Mouse (Mus musculus): Measurements from ENCODE around the gene Plaa. TPM values are rescaled to one million over a fixed set of nuclear protein-coding genes. Genes with fewer than 3 reads are reported as not detected.

Plaa gene
- total and polyA plus RNA-seq, 3 experiments, result 61.0 to 136 (median 134) TPM

- H3K4me3 ChIP-seq (replicated peaks in 1 of 3; ENCODE audit: low read depth in 2 of 3, low read length in 2 of 3, poor library complexity in 1 of 3), result no peak overlapping the region
- no peaks in the 10 kb centered on the region for H3K79me2 ChIP-seq (replicated peaks; ENCODE audit: control insufficient read depth, extremely low read depth, insufficient read depth, poor library complexity, severe bottlenecking)
- H3K27ac ChIP-seq (ENCODE audit: insufficient read depth, low read depth), result no peak overlapping the region
- peaks cover 4 to 23% of the 10 kb centered on the region in 2 experiments for H3K36me3 ChIP-seq (replicated peaks in 1 of 2; ENCODE audit: control insufficient read depth in 1 of 2, insufficient read depth in 1 of 2, low read length in 1 of 2)
- no peaks in the 10 kb centered on the region for H3K27me3 ChIP-seq (replicated peaks)
- H3K4me1 ChIP-seq (ENCODE audit: control insufficient read depth in 1 of 2, insufficient read depth in 2 of 2), result no peaks in the 10 kb centered on the region
- no peak overlapping the region for H3K9ac ChIP-seq (ENCODE audit: insufficient read depth, low read depth)
- no peak overlapping the region for H3K4me2 ChIP-seq (ENCODE audit: insufficient read depth, low read depth, poor library complexity, severe bottlenecking)
- dilution Hi-C loops (cut with MboI; ENCODE audit: extremely low pct_ligation_motif_present, extremely low pct_unique_long_range_greater_than_20kb, low sequenced_read_pairs), result no loop called here
- H3K9me3 ChIP-seq (replicated peaks; ENCODE audit: low read length), result no peaks in the 10 kb centered on the region
- in situ Hi-C loops (cut with MboI; ENCODE audit: low pct_ligation_motif_present, low pct_unique_long_range_greater_than_20kb, low sequenced_read_pairs), result no loop called here
- TF ChIP-seq BHLHE40 (IDR thresholded peaks at IDR 0.05; ENCODE audit: low read depth, low read length) (no peak), USF1 (IDR thresholded peaks at IDR 0.05; ENCODE audit: low read depth, low read length) (no peak), ZKSCAN1 (IDR thresholded peaks at IDR 0.05; ENCODE audit: borderline replicate concordance, low read depth, low read length) (no peak), SMC3 (IDR thresholded peaks at IDR 0.05; ENCODE audit: low read depth, low read length) (no peak), CHD1 (IDR thresholded peaks at IDR 0.05; ENCODE audit: low read depth, low read length) (no peak), ZNF384 (IDR thresholded peaks at IDR 0.05; ENCODE audit: low read depth, low read length) (no peak), JUN (IDR thresholded peaks at IDR 0.05; ENCODE audit: insufficient read depth, low read depth, low read length) (no peak), TBP (conservative IDR thresholded peaks at IDR 0.05; ENCODE audit: low read depth, low read length) (no peak), JUND (conservative IDR thresholded peaks at IDR 0.05; ENCODE audit: low read depth, low read length) (no peak), MYC (IDR thresholded peaks at IDR 0.05; ENCODE audit: low read depth, low read length) (no peak), MXI1 (IDR thresholded peaks at IDR 0.05; ENCODE audit: low read depth, low read length) (no peak), ZMIZ1 (IDR thresholded peaks at IDR 0.05; ENCODE audit: low read depth, low read length) (no peak), MAX (IDR thresholded peaks at IDR 0.05; ENCODE audit: low read length) (no peak), POLR2A (IDR thresholded peaks at IDR 0.05; ENCODE audit: low read depth, low read length) (no peak)
- no peak for DNase-seq (ENCODE audit: extremely low read depth)
Observed at GRCm38 (mm10) chr4:94564297-94564696, 38.7 kb downstream of the Plaa start.

GRCm38 (mm10) chr4:94561954-94562648, 40.9 kb downstream of the Plaa start:
- no peak overlapping the region for H3K9ac ChIP-seq (ENCODE audit: insufficient read depth, low read depth)
- no peaks in the 10 kb centered on the region for H3K4me1 ChIP-seq (ENCODE audit: control insufficient read depth in 1 of 2, insufficient read depth in 2 of 2)
- in situ Hi-C loops (cut with MboI; ENCODE audit: low pct_ligation_motif_present, low pct_unique_long_range_greater_than_20kb, low sequenced_read_pairs) (no loop called here), dilution Hi-C loops (cut with MboI; ENCODE audit: extremely low pct_ligation_motif_present, extremely low pct_unique_long_range_greater_than_20kb, low sequenced_read_pairs) (no loop called here)
- peaks cover 0 to 10% of the 10 kb centered on the region in 2 experiments for H3K36me3 ChIP-seq (replicated peaks in 1 of 2; ENCODE audit: control insufficient read depth in 1 of 2, insufficient read depth in 1 of 2, low read length in 1 of 2)
- H3K27ac ChIP-seq (ENCODE audit: insufficient read depth, low read depth), result no peak overlapping the region
- no peak overlapping the region for H3K4me3 ChIP-seq (replicated peaks in 1 of 3; ENCODE audit: low read depth in 2 of 3, low read length in 2 of 3, poor library complexity in 1 of 3)
- no peak overlapping the region for H3K4me2 ChIP-seq (ENCODE audit: insufficient read depth, low read depth, poor library complexity, severe bottlenecking)
- no peaks in the 10 kb centered on the region for H3K27me3 ChIP-seq (replicated peaks)
- no peak for TF ChIP-seq NRF1 (IDR thresholded peaks at IDR 0.05; ENCODE audit: low read depth, low read length)
- TF ChIP-seq POLR2A (IDR thresholded peaks at IDR 0.05; ENCODE audit: low read depth, low read length), result no peak
- H3K79me2 ChIP-seq (replicated peaks; ENCODE audit: control insufficient read depth, extremely low read depth, insufficient read depth, poor library complexity, severe bottlenecking), result no peaks in the 10 kb centered on the region
- H3K9me3 ChIP-seq (replicated peaks; ENCODE audit: low read length), result no peaks in the 10 kb centered on the region
- no peak for DNase-seq (ENCODE audit: extremely low read depth)
